Comparison of ENCODE assay signal across 34 mouse cellular contexts in genomic region chr10:130238318-130239209, GRCm38 (mm10). TPM values are rescaled to one million over a fixed set of nuclear protein-coding genes. Genes with fewer than 3 reads are reported as not detected.
DNase-seq lines count a peak whose midpoint lies in the region; ATAC-seq and TF ChIP-seq lines count a peak whose summit lies in the region.
"Had no signal": no experiment of that assay in that cellular context is flagged by ENCODE, and none has a peak within 500 bp of the region (broad histone marks: within the 10 kb centered on the region; RNA-seq: fewer than 3 reads in every experiment).

No protein-coding gene starts in this region.

- H3K4me1 ChIP-seq in forebrain, embryonic 12.5 days, result peaks cover 6% of the 10 kb centered on the region
- H3K4me1 ChIP-seq in forebrain, postnatal 0 days (ENCODE audit: insufficient read depth), result no peaks in the 10 kb centered on the region
- H3K4me1 ChIP-seq in forebrain, embryonic 15.5 days, result no peaks in the 10 kb centered on the region
- H3K4me1 ChIP-seq: embryonic facial prominence, embryonic 12.5 days; embryonic facial prominence, embryonic 15.5 days; heart, embryonic 10.5 days; heart, embryonic 13.5 days; intestine, embryonic 15.5 days had no signal

- WGBS in forebrain, embryonic 12.5 days, result 26% methylated on average over 2 of the region's 2 CpGs
- 10% methylated on average over 2 of the region's 2 CpGs for WGBS in forebrain, postnatal 0 days
- 6% methylated on average over 2 of the region's 2 CpGs for WGBS in forebrain, embryonic 15.5 days

- no peaks in the 10 kb centered on the region for H3K36me3 ChIP-seq in forebrain, embryonic 12.5 days (replicated peaks)
- H3K36me3 ChIP-seq in forebrain, postnatal 0 days (ENCODE audit: insufficient read depth), result no peaks in the 10 kb centered on the region
- H3K36me3 ChIP-seq in forebrain, embryonic 15.5 days, result no peaks in the 10 kb centered on the region
- H3K36me3 ChIP-seq: embryonic facial prominence, embryonic 12.5 days; embryonic facial prominence, embryonic 15.5 days; G1E; heart, embryonic 10.5 days; heart, embryonic 13.5 days; intestine, embryonic 15.5 days had no signal

- ATAC-seq in forebrain, embryonic 12.5 days (ENCODE audit: low FRiP score), result peak; percentile 49; the same call in 1 of the 2 replicates
- ATAC-seq in forebrain, postnatal 0 days, result no peak
- peak; percentile 72 for ATAC-seq in forebrain, embryonic 15.5 days (replicated peaks)
- no peak for ATAC-seq in granulocyte monocyte progenitor cell, adult 5-6 weeks (replicated peaks; ENCODE audit: poor library complexity, severe bottlenecking)
- ATAC-seq: hindbrain, embryonic 16.5 days; intestine, embryonic 15.5 days; Patski had no signal

- no peak overlapping the region for H3K4me2 ChIP-seq in forebrain, embryonic 12.5 days
- no peak overlapping the region for H3K4me2 ChIP-seq in forebrain, postnatal 0 days (ENCODE audit: low read depth)
- H3K4me2 ChIP-seq in forebrain, embryonic 15.5 days (replicated peaks), result no peak overlapping the region
- H3K4me2 ChIP-seq: embryonic facial prominence, embryonic 12.5 days; embryonic facial prominence, embryonic 15.5 days; heart, embryonic 13.5 days; intestine, embryonic 15.5 days had no signal

- H3K9ac ChIP-seq in forebrain, embryonic 12.5 days, result no peak overlapping the region
- no peak overlapping the region for H3K9ac ChIP-seq in forebrain, postnatal 0 days
- H3K9ac ChIP-seq in forebrain, embryonic 15.5 days (replicated peaks), result no peak overlapping the region
- H3K9ac ChIP-seq: embryonic facial prominence, embryonic 12.5 days; embryonic facial prominence, embryonic 15.5 days; heart, embryonic 13.5 days; intestine, embryonic 15.5 days had no signal

- H3K27me3 ChIP-seq in forebrain, embryonic 12.5 days, result no peaks in the 10 kb centered on the region
- no peaks in the 10 kb centered on the region for H3K27me3 ChIP-seq in forebrain, postnatal 0 days (ENCODE audit: insufficient read depth, low read length)
- H3K27me3 ChIP-seq in forebrain, embryonic 15.5 days, result no peaks in the 10 kb centered on the region
- H3K27me3 ChIP-seq: CH12.LX; embryonic facial prominence, embryonic 12.5 days; embryonic facial prominence, embryonic 15.5 days; heart, embryonic 13.5 days; intestine, embryonic 15.5 days had no signal

- no peak overlapping the region for H3K4me3 ChIP-seq in forebrain, embryonic 12.5 days (replicated peaks)
- H3K4me3 ChIP-seq in forebrain, postnatal 0 days (ENCODE audit: low read depth, low read length), result no peak overlapping the region
- H3K4me3 ChIP-seq in forebrain, embryonic 15.5 days, result no peak overlapping the region
- H3K4me3 ChIP-seq: embryonic facial prominence, embryonic 12.5 days; embryonic facial prominence, embryonic 15.5 days; heart, adult 2 months; heart, embryonic 10.5 days; heart, embryonic 13.5 days; intestine, embryonic 15.5 days had no signal

- no peak for DNase-seq in forebrain, postnatal 0 days
- DNase-seq in retina, postnatal 1 day, result peak; percentile 39
- DNase-seq in retina, embryonic 14.5 days (ENCODE audit: low spot score), result no peak
- DNase-seq in kidney, adult 9 months, result no peak
- DNase-seq: adrenal gland, postnatal 10 days; B cell, adult 2 months; cerebellum, adult 11 months; cerebellum, adult 2 months; cerebellum, adult 9-11 months; cerebellum, postnatal 25 days; gastrocnemius, postnatal 14 days; heart, adult 2 months; heart, postnatal 14 days; heart, postnatal 4 days; kidney, adult 11 months had no signal

- H3K9me3 ChIP-seq in forebrain, embryonic 12.5 days, result no peaks in the 10 kb centered on the region
- H3K9me3 ChIP-seq in forebrain, postnatal 0 days (ENCODE audit: low read length), result no peaks in the 10 kb centered on the region
- H3K9me3 ChIP-seq in forebrain, embryonic 15.5 days, result no peaks in the 10 kb centered on the region
- H3K9me3 ChIP-seq: embryonic facial prominence, embryonic 12.5 days; embryonic facial prominence, embryonic 15.5 days; G1E; heart, embryonic 10.5 days; heart, embryonic 13.5 days; intestine, embryonic 15.5 days had no signal

- no peak overlapping the region for H3K27ac ChIP-seq in forebrain, embryonic 12.5 days
- H3K27ac ChIP-seq in forebrain, postnatal 0 days (ENCODE audit: low read depth, low read length), result no peak overlapping the region
- no peak overlapping the region for H3K27ac ChIP-seq in forebrain, embryonic 15.5 days (replicated peaks)
- H3K27ac ChIP-seq: embryonic facial prominence, embryonic 12.5 days; embryonic facial prominence, embryonic 15.5 days; heart, adult 2 months; heart, embryonic 10.5 days; heart, embryonic 13.5 days; intestine, embryonic 15.5 days had no signal

- TF ChIP-seq CTCF in forebrain, postnatal 0 days (IDR thresholded peaks at IDR 0.05; ENCODE audit: low read depth), result no peak

RNA-seq across cellular contexts. Expression of gene Olfr827, which starts 24.4 kb away (rescaled TPM):
- not detected in 2 replicates for polyA plus RNA-seq in forebrain, embryonic 12.5 days (2016; fragmentation: Nextera tagmentation; extraction: Ambion mirVana)
- total RNA-seq in forebrain, postnatal 0 days (2014; rRNA removed), result not detected in 2 replicates
- polyA plus RNA-seq in forebrain, postnatal 0 days (2015; fragmentation: Nextera tagmentation; extraction: Ambion mirVana), result not detected in 2 replicates
- polyA plus RNA-seq in forebrain, embryonic 15.5 days (2015; fragmentation: Nextera tagmentation; extraction: Ambion mirVana), result not detected in 2 replicates
- total RNA-seq in granulocyte monocyte progenitor cell, adult 5-6 weeks (2014; fragmentation: Nextera tagmentation), result not detected in 2 replicates
- total RNA-seq in granulocyte monocyte progenitor cell, adult 5-6 weeks (2017), result not detected in 2 replicates
- total RNA-seq: adrenal gland, adult 18-20 months; adrenal gland, postnatal 10 days; adrenal gland, postnatal 36 days; CH12.LX; common myeloid progenitor, adult 5-6 weeks; gastrocnemius, adult 18-20 months; gastrocnemius, postnatal 14 days; heart, adult 2 months; heart, postnatal 14 days; heart, postnatal 4 days had no signal
- polyA plus RNA-seq: cerebellum, adult 2 months; embryonic facial prominence, embryonic 12.5 days; G1E; gonadal fat pad, adult 2 months; heart, adult 2 months; heart, embryonic 10.5 days; heart, embryonic 13.5 days; heart, embryonic 16.5 days; hindbrain, embryonic 11.5 days; hindbrain, embryonic 16.5 days; intestine, embryonic 15.5 days; Patski had no signal

RNA-seq across cellular contexts. Expression of gene Neurod4, which starts 41.5 kb away (rescaled TPM):
- 5.1 and 5.7 TPM in 2 replicates for polyA plus RNA-seq in forebrain, embryonic 12.5 days (2016; fragmentation: Nextera tagmentation; extraction: Ambion mirVana)
- 0.69 and 1.9 TPM in 2 replicates for total RNA-seq in forebrain, postnatal 0 days (2014; rRNA removed)
- polyA plus RNA-seq in forebrain, postnatal 0 days (2015; fragmentation: Nextera tagmentation; extraction: Ambion mirVana), result 0.78 and 1.2 TPM in 2 replicates
- 4.3 and 5.2 TPM in 2 replicates for polyA plus RNA-seq in forebrain, embryonic 15.5 days (2015; fragmentation: Nextera tagmentation; extraction: Ambion mirVana)
- total RNA-seq in granulocyte monocyte progenitor cell, adult 5-6 weeks (2014; fragmentation: Nextera tagmentation), result not detected in 2 replicates
- not detected in 2 replicates for total RNA-seq in granulocyte monocyte progenitor cell, adult 5-6 weeks (2017)
- total RNA-seq: common myeloid progenitor, adult 5-6 weeks; gastrocnemius, adult 18-20 months; gastrocnemius, postnatal 14 days; heart, adult 2 months; heart, postnatal 14 days; heart, postnatal 4 days had no signal
- polyA plus RNA-seq: G1E; gonadal fat pad, adult 2 months; heart, adult 2 months; heart, embryonic 13.5 days; heart, embryonic 16.5 days; Patski had no signal

RNA-seq across cellular contexts. Expression of gene Olfr826, which starts 54.6 kb away (rescaled TPM):
- not detected in 2 replicates for polyA plus RNA-seq in forebrain, embryonic 12.5 days (2016; fragmentation: Nextera tagmentation; extraction: Ambion mirVana)
- not detected in 2 replicates for total RNA-seq in forebrain, postnatal 0 days (2014; rRNA removed)
- polyA plus RNA-seq in forebrain, postnatal 0 days (2015; fragmentation: Nextera tagmentation; extraction: Ambion mirVana), result not detected in 2 replicates
- polyA plus RNA-seq in forebrain, embryonic 15.5 days (2015; fragmentation: Nextera tagmentation; extraction: Ambion mirVana), result not detected in 2 replicates
- total RNA-seq in granulocyte monocyte progenitor cell, adult 5-6 weeks (2014; fragmentation: Nextera tagmentation), result not detected in 2 replicates
- not detected in 2 replicates for total RNA-seq in granulocyte monocyte progenitor cell, adult 5-6 weeks (2017)
- total RNA-seq: adrenal gland, adult 18-20 months; adrenal gland, postnatal 10 days; adrenal gland, postnatal 36 days; CH12.LX; common myeloid progenitor, adult 5-6 weeks; gastrocnemius, adult 18-20 months; gastrocnemius, postnatal 14 days; heart, adult 2 months; heart, postnatal 14 days; heart, postnatal 4 days had no signal
- polyA plus RNA-seq: cerebellum, adult 2 months; embryonic facial prominence, embryonic 12.5 days; embryonic facial prominence, embryonic 15.5 days; G1E; gonadal fat pad, adult 2 months; heart, adult 2 months; heart, embryonic 10.5 days; heart, embryonic 13.5 days; heart, embryonic 16.5 days; hindbrain, embryonic 11.5 days; hindbrain, embryonic 16.5 days; intestine, embryonic 15.5 days; Patski had no signal

Comparison
In these comparisons a context has a peak if more than half of its experiments do, and no peak if none do; other contexts are left out.
1. ATAC-seq: peak in forebrain, embryonic 12.5 days (single experiment) and forebrain, embryonic 15.5 days (single experiment); none in forebrain, postnatal 0 days (single experiment) and granulocyte monocyte progenitor cell, adult 5-6 weeks (single experiment).